Mouse (Mus musculus): Measurements from ENCODE around the gene Ndufb4. TPM values are rescaled to one million over a fixed set of nuclear protein-coding genes. Genes with fewer than 3 reads are reported as not detected.

The Ndufb4 gene
- total RNA-seq, 2 experiments from 2014 or later = 68.5 to 69.7 TPM

- intact Hi-C loops (cut with DNase I) = no loop called here
- H3K27ac ChIP-seq = peak overlapping the region; percentile 32; the same call in 1 of the 2 replicates
- TF ChIP-seq CTCF (IDR thresholded peaks at IDR 0.05) = no peak; the same call in none of the 2 replicates
- no peak for DNase-seq (ENCODE audit: extremely low spot score in 1 of 2, low spot score in 2 of 2)
- no peak overlapping the region for H3K4me3 ChIP-seq
Measured at GRCm38 (mm10) chr16:37604243-37604642, 50.0 kb downstream of the Ndufb4 start.

- intact Hi-C loops (cut with DNase I) = no loop called here
- DNase-seq (ENCODE audit: extremely low spot score in 1 of 2, low spot score in 2 of 2) = no peak
- TF ChIP-seq CTCF (IDR thresholded peaks at IDR 0.05) = no peak
- Histone ChIP-seq H3K4me3 (no peak overlapping the region), H3K27ac (no peak overlapping the region)
Measured at GRCm38 (mm10) chr16:37603431-37603830, 50.8 kb downstream of the Ndufb4 start.

- Histone ChIP-seq H3K4me3 (no peak overlapping the region), H3K27ac (no peak overlapping the region)
- TF ChIP-seq CTCF (IDR thresholded peaks at IDR 0.05) = no peak
- no peak for DNase-seq (ENCODE audit: extremely low spot score in 1 of 2, low spot score in 2 of 2)
- intact Hi-C loops (cut with DNase I) = no loop called here
Measured at GRCm38 (mm10) chr16:37599326-37599725, 54.9 kb downstream of the Ndufb4 start.

- no peak overlapping the region for H3K4me3 ChIP-seq
- no peak for DNase-seq (ENCODE audit: extremely low spot score in 1 of 2, low spot score in 2 of 2)
- intact Hi-C loops (cut with DNase I) = no loop called here
- no peak for TF ChIP-seq CTCF (IDR thresholded peaks at IDR 0.05)
- H3K27ac ChIP-seq = no peak overlapping the region
Measured at GRCm38 (mm10) chr16:37598463-37598862, 55.8 kb downstream of the Ndufb4 start.

- intact Hi-C loops (cut with DNase I) = no loop called here
- Histone ChIP-seq H3K4me3 (no peak overlapping the region), H3K27ac (no peak overlapping the region)
- DNase-seq (ENCODE audit: extremely low spot score in 1 of 2, low spot score in 2 of 2) = no peak
- TF ChIP-seq CTCF (IDR thresholded peaks at IDR 0.05) = no peak
Measured at GRCm38 (mm10) chr16:37597412-37597811, 56.8 kb downstream of the Ndufb4 start.

Other genes starting within 250 kb of the Ndufb4 start
- gene Gtf2e1, start 114.7 kb downstream of the Ndufb4 start, total RNA-seq (2021) = 10 to 100 TPM; 13.7 to 15.4 TPM
- 10 to 100 TPM in 1 of 2 experiments, 1 to 10 TPM in 1; 7.3 to 10.5 TPM for gene Rabl3, start 114.6 kb downstream of the Ndufb4 start, total RNA-seq (2021)
- gene Hgd, start 74.3 kb downstream of the Ndufb4 start, total RNA-seq (2021) = under 1 TPM in 1 of 2 experiments, not detected in 1; 0.54 TPM
- 10 to 100 TPM; 28.8 to 33.3 TPM for gene Fstl1, start 122.4 kb upstream of the Ndufb4 start, total RNA-seq (2021)
- not detected for gene Gm36028, start 206.7 kb upstream of the Ndufb4 start, total RNA-seq (2021)
- 100 to 1,000 TPM; 105 to 106 TPM for gene Lrrc58, start 213.9 kb upstream of the Ndufb4 start, total RNA-seq (2021)